10 mouse cellular contexts compared by ENCODE assay signal in genomic region chr19:48463494-48463893, GRCm38 (mm10).
DNase-seq lines count a peak whose midpoint lies in the region.
"Had no signal": no experiment of that assay in that cellular context is flagged by ENCODE, and none has a peak within 500 bp of the region (broad histone marks: within the 10 kb centered on the region; RNA-seq: fewer than 3 reads in every experiment).

No protein-coding gene starts in this region.

- peak; percentile 39 to 52 for DNase-seq in frontal cortex, postnatal 36 days (ENCODE audit: low spot score in 2 of 2)
- DNase-seq in frontal cortex, postnatal 14 days (ENCODE audit: low spot score in 2 of 2) = no peak
- DNase-seq in right cerebral cortex, adult 18-20 months = peak; percentile 42
- DNase-seq in right cerebral cortex, postnatal 14 days = no peak
- DNase-seq in layer of hippocampus, postnatal 36 days = peak; percentile 56 to 58
- DNase-seq in telencephalon, adult 2 months (ENCODE audit: low read depth, low spot score) = peak; percentile 42
- no peak for DNase-seq in embryo, embryonic 10.5 days (ENCODE audit: low spot score)
- no peak for DNase-seq in adrenal gland, postnatal 25 days
- DNase-seq: heart, adult 2 months; kidney, adult 18-20 months had no signal

Comparison
In these comparisons a context has a peak if more than half of its experiments do, and no peak if none do; other contexts are left out.
1. DNase-seq: peak in frontal cortex, postnatal 36 days (2 of 2), right cerebral cortex, adult 18-20 months (single experiment), layer of hippocampus, postnatal 36 days (2 of 2) and telencephalon, adult 2 months (single experiment); none in frontal cortex, postnatal 14 days (0 of 2), right cerebral cortex, postnatal 14 days (single experiment), embryo, embryonic 10.5 days (single experiment) and adrenal gland, postnatal 25 days (single experiment).